Mouse (Mus musculus) adrenal gland, adult (tissue): ENCODE measurements at regions not wholly inside any gene's neighbourhood (a gene's known extent, or its start where the extent isn't known, plus 50 kb on each side); places are given as distances from the start of the nearest gene placed in this dataset.
"Not testable (repeated sequence)": the region's sequence is repeated elsewhere in the genome, so short reads cannot be mapped to it uniquely, and the experiment has no call there.

Experiments used
- DNase-seq, 2 experiments: peaks; one replicate each; pipeline ENCODE4 v3.0.0; 2022 to 2023; ENCODE audit warnings: low spot score in 1 of 2; ENCODE audit not compliant: inconsistent age in 2 of 2

DNA sequence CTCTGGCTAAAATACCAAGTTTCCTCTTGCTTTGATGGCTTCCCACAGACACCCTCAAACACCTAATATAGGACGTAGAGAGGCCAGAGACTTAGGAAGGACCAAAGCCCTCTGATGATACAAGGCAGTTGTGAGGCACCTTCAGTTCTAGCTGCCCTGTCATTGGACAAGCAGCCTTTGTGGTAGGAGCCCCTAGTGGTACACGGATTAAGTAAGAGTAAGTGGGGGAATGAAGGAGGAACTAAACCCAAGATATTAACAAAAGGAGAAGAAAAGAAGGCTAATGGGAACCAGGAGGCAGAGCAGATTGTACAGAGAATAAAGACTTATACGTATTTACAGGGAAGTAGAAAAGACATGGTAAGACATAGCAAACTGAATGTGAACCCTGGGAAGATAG lies 352.3 kb upstream of the Tmco5 start:
- DNase-seq, result not testable (repeated sequence)

DNA sequence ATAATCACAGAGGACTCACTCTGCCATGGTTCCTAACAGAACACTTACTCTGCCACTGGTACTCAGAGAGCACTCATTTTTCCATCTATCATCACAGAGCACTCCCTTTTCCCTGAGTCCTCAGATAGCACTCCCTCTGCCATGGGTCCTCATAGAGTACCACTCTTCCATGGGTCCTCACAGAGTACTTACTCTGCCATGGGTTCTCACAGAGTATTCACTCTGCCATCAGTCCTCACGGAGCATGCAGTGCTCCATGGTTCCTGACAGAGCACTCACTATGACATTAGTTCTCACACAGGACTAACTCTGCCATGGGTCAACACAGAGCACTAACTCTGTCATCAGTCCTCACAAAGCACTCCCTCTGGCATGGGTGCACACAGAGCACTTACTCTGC lies 342.0 kb upstream of the Tmco5 start:
- no peak for DNase-seq

DNA sequence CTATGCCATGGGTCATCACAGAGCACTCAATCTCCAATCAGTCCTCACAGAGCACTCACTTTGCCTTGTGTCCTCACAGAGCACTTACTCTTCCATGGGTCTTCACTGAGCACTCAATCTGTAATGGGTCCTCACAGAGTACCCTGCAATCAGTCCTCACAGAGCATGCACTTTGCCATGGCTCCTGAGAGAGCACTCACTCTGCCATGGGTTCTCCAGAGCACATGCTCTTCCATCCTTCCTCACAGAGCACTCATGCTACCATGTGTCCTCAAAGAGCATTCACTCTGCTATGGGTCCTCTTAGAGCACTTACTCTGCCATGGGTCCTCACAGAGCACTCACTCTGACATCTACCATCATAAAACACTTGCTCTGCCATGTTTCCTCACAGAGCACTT lies 319.1 kb upstream of the Tmco5 start:
- DNase-seq, result no peak

DNA sequence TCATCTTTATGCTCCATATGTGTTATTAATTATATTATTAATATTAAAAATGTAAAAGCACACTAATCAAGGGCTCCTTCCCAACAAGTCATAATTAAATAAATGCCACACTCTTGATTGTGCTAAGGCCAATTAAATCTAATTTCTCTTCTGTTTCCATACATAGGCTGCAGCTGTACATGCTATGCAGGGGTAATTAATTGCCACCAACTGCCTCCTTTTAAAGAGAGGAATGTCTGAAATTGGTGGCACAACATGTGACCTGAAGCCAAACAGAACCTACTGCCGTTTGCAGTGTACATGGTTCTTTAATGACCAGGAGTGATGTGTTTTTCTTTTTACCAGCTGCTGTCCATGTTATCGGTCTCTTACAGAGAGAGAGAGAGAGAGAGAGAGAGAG lies 294.5 kb upstream of the Tmco5 start:
- DNase-seq, result no peak

DNA sequence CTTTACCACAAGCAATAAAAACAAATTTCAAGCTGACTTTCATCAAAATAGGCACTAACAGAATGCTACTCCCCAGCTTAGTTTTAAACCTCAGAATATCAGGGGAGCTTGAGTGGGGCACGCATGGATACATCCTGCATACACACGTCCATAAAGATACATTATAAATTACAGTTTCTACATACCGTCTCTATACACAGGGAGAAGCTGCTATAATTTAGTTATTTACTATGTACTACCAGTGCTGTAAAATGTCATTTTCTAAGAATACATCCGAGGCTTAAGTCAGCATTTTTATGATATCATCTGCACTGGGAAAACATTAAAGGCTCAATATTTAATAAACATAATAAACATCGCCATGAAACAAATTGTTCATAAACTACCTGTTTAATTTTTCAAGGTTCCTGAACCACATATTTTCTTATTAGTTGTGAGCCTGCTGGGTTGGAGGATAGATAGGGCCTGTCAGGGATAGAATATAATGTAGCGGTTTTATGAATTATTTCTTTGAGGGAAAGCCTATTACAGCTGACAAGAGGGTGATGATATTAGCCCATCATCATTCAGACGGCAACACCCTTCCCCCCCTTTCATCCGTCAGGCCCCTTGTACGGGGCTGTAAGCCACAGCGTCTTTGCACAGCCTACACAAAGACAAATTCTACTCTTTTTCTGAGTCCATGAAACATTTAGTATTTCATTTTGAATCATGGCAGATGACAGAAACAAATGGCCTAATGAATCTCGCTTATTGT lies 292.1 kb upstream of the Tmco5 start:
- no peak for DNase-seq

DNA sequence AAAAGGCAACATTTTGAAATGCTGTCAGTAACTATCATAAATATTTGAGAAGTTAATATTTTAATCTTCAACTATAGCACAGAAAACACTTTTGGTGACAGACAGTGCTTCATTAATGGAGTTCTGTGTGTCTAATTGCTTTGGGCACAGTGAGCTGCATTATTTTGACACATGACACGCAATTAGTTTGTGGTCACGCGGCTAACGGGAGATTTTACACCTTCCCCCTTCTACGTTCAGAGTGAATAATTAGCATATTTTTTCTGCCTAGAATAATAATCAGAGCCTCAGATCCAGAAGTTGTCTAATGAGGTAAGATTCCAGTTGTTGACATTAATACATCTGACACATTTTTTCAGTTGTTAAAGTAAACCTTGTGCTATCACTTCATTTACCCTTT lies 272.6 kb upstream of the Tmco5 start:
- DNase-seq, result no peak

DNA sequence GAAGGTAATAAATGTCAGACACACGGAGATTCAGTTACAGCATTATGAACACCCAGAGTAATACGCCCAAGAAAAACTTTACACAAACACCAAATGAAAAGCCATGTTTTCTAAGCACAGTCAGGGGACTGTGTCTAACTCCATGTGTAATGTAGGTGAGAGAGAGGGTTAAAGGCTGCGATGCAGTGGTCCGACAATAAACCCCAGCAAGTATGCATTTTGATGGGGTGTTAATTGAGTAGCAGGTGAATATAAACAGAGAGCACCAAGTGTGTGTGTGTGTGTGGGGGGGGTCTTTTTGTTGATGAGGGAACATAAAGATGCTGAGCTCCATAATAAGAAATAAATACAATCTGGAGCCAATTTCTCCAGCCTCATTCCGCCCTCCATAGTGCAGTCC lies 238.6 kb upstream of the Tmco5 start:
- DNase-seq, result no peak

- DNase-seq, result no peak
Observed at GRCm38 (mm10) chr2:116652106-116652505, 226.4 kb upstream of the Tmco5 start.

GRCm38 (mm10) chr2:116685756-116686155 lies 192.7 kb upstream of the Tmco5 start:
- DNase-seq, result no peak

DNA sequence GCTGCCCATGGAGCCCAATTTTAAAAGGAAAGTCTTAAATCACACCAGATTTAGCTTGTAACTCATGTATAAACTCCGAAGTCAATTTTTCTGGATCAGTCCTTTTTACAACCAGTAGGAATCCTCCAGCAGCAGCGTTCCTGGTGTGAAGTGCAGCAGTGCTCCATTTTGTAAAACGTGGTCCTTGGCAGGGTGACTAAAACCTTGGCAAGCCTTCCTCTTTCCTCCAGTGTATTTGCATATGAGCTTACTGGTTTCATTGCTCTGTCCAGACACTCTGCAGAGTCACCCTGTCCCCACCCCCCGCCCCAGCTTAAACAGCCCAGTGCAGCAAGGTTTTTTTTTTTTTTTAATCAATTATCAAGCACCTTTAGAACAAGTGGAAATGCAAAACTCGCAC lies 180.9 kb upstream of the Tmco5 start:
- DNase-seq, result no peak

- DNase-seq, result no peak
Observed at GRCm38 (mm10) chr2:116704705-116705104, 173.8 kb upstream of the Tmco5 start.

GRCm38 (mm10) chr2:116709608-116710007 lies 168.9 kb upstream of the Tmco5 start:
- peak; percentile 16 to 39 for DNase-seq

DNA sequence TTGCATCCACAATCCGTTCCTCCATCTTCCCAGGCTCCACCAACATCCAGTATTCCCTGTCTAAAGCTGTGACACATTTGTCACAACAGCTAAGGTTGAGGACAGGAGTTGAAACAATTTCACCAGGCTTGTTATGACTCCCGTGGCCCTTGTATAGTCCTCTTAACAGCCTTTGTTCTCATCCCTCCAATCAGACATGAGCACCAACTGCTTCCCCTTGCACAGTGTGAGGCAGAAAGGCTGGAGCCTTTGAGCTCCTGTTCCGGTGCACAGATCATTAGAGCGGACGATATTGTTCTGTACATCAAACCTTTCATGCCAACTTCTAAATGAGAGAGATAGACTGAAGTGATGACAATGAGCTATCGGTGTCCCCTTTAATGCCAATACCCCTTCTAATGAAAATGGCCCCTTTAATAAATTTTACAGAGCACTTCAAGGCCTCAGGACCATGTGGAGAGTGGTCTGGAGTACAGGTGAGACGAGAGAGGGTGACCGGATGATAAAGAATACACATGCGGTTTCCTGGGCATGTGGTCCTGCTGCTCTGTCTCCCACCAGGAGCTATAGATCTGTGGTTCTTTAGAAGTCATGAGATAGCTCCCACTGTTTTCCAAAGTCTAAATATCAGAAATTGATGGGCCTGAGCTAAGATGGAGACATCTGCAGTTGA lies 161.8 kb upstream of the Tmco5 start:
- DNase-seq, result no peak

DNA sequence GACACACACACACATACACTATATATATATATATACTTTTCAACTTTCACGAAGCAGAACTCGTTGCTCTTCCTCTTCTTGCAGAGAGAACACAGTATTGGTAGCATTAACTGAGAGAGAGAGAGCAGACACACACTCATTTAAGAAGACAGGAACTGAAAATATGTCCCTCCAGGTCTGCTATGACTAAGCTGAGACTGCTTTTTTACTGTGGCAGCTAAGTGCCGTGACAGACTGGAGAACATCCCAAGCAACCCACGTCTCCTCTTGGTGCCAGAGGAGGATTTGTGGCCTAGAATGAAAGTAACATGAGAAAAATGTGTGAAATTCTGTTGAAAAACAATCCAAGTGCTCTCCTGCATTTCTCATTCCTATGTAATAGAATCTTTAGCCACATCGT lies 159.9 kb upstream of the Tmco5 start:
- no peak for DNase-seq

GRCm38 (mm10) chr2:116727591-116727990 lies 150.9 kb upstream of the Tmco5 start:
- no peak for DNase-seq

DNA sequence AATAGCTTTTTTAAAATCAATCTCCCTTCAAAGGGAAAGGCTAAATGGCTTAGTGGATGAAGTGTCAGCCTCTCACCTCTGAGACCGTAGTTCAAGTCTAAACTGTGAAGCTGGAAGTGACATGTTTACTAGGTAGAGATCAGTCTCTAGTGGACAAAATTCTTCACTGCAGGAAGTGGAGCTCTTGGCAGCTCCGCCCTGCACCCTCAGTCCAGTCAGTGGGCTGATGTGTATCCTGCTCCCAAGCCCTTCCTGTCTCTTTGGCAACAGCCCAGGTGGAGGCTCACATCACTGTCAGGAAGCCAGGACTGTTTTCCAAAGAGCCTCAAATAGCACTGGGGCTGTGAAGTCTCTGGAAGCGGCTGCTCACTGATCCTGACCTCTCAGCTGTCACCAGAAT lies 142.8 kb upstream of the Tmco5 start:
- peak; percentile 70 to 83 for DNase-seq

GRCm38 (mm10) chr2:116768459-116769047 lies 109.9 kb upstream of the Tmco5 start:
- DNase-seq, result no peak

GRCm38 (mm10) chr2:116769186-116769585 lies 109.3 kb upstream of the Tmco5 start:
- no peak for DNase-seq

- DNase-seq, result no peak
Observed at GRCm38 (mm10) chr2:116772569-116772968, 105.9 kb upstream of the Tmco5 start.

DNA sequence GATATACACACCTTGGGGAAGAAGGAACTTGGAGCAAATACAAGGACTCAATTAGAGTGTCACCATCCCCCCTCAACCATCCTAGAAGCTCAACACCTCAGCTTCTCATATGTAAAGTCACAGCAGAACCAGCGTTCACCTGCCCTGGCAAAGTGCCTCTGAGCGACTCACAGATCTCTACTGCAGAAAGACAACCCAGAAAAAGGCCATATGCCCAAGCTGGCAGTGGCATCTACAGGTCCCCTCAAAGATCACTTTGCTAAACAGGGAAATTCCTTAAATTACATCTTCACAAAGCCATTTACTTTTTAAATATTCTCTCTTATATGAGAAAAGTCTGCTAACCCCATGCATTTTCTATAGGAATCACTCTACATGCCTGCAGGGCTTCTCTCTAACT lies 78.3 kb upstream of the Tmco5 start:
- DNase-seq, result no peak

GRCm38 (mm10) chr2:116801578-116801977 lies 76.9 kb upstream of the Tmco5 start:
- DNase-seq, result no peak

GRCm38 (mm10) chr2:116807207-116807606 lies 71.3 kb upstream of the Tmco5 start:
- no peak for DNase-seq
